Mouse (Mus musculus) kidney, adult 11 months (tissue): ENCODE data around the gene Esyt1.
"Not testable (repeated sequence)": the region's sequence is repeated elsewhere in the genome, so short reads cannot be mapped to it uniquely, and the experiment has no call there.

Experiments used
- DNase-seq: peaks from one replicate; pipeline ENCODE4 v3.0.0; 2022

Gene Esyt1

DNA sequence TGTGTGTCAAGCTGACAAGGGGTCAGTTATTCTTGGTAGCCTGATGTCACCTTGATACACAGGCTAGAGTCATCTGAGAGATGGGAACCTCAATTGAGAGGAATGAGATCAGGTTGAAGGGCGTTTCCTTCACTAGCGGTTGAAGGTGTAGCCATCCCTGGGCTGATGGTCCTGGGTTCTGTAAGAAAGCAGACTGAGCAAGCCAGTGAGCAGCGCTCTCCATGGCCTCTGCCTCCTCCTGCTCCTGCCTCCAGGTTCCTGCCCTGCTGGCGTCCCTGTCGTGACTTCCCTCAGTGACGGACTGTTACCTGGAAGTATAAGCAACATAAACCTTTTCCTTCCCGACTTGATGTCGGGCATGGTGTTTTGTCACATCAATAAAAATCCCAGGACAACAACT, 22.1 kb downstream of the Esyt1 start:
- DNase-seq = no peak

DNA sequence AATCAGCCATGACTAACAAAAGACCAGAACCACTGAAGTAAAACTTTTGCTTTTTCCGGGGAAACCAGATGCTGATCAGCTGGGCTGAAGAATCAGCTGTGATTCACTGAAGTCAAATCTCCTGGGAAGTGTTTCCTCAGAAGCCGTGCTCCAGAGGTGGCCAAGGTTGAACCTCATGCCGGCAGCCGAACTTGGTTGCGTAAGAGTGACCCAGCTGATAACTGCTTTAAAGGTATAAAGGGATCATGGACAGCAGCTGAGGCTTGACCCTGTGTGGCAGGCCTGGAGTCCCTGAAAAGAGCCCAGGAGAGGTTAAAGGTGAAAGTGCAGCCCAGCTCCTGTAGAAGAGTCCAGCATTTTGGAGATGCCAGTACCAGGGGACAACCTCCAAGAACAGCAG, 23.3 kb downstream of the Esyt1 start:
- peak; percentile 40 for DNase-seq

DNA sequence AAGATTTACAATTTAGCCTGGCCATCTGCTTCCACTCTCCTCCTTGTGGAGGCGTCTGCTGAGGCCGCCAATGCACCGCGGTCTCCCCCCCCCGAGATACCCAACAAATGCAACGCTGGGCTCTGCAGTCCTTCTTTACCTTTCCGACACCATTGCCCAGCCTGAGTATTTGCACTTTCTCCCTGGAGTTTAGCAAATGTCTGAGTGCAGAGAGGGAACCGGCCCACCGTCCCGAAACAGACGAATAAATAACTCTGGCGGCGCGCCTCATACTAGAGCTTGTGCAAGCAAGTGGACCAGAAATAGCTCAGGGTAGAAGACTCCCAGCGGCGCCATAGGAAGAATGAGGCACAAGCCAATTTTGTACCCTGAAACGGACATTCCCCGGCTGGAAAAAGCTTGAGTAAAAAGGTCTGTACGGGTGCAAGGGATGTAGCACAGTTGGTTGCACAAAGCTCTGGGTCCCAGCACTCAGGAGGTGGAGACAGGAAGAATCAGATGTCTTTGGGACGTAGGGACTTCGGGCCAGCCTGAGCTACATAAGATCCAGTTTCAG, 26.5 kb downstream of the Esyt1 start:
- DNase-seq = peak; percentile 63

DNA sequence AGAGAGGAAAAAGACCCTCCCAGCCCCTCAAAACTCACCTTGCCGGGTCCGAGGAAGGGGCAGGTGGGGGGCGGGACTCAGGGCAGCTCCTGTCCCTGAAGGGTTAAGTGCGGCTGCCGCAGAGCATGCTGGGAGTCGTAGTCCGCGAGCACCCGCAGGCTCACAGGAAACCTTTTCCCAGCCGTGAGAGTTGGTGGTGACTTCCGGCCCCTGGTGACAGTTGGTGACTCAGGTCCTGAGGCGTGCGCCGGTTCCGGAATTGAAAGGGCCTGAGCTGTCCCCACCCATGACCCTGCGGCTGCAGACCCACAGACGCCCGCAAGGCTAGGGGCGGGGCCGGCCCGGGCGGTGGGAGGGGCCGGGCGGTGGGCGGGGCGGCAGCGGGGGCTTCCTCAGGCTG, 27.1 kb downstream of the Esyt1 start, which contains the start of gene Myl6b:
Myl6b (minus strand) TSS at position 96 of the 400 bp plus-strand sequence.
- DNase-seq = peak; percentile 98

DNA sequence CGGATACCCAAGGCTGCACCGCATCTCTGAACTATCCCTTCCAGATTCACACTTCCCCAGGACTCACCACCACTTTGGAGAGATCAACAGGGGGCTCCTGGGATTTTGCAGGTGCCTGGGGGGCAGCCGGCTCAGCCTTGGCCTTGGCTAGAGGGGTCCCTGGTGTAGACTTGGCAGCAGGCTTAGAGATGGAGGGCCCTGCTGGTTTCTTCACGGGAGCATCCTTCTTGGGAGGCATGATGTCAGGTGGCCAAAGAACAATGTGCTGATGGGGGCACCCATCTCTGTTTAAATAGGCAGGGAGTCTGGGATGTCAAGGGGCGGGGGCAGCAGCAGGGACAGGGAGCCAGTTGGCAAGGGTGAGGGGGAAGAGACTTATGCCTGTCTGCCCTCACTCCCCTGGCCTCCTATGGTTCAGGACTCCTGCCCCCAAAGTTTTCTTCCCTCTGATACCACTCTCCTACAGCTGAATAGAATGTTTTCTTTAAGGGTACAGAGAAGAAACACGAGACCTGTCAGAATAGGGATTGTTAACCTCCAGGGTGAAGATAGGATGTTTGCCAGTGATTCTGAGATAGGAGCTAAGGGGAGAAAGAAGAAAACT, 28.4 kb downstream of the Esyt1 start:
- DNase-seq = no peak

DNA sequence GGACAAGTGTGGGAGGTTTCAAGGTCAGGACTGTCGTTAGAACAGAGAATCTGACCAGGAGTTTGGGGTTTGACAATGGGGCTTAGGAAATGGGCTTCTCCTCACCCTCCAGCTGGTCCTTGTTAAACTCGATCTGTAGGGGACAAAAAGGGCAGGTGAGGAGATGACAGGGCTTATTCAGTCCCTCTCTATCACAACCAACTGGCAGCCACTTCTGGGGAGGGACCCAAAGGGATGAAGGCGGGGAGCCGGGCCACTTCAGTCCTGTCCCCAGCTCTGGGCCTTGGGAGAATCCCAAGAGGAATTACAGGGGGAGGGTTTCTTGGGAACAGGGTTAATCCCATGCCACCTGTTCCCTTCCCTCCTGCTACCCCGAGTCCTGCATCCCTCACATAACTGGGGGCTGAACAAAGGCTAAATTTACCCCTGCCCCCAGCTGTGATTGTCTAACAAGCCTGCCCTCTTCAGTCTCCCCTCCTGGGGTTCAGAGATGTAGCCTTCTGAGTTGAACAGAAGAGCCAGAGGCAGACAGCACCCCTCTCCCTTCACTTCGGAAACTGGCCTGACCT, 29.1 kb downstream of the Esyt1 start:
- no peak for DNase-seq

DNA sequence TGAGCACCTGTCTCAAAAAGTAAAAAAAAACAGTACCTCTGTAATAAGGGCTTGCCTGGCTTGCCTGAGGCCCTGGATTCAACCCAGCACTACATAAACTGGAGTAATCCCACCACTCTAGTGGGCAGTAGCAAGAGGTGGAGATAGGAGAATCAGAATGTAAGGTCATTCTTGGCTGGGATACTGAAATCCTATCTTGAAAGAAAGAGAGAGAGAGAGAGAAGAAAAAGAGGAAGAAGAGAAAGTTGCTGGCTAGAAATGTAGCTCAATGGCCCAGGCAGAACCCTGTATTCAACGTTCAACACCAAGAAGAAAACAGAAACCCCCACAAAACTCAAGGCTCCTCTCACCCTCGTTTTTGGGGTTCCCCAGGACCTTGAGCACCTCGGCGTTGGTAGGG, 29.8 kb downstream of the Esyt1 start:
- DNase-seq = no peak

DNA sequence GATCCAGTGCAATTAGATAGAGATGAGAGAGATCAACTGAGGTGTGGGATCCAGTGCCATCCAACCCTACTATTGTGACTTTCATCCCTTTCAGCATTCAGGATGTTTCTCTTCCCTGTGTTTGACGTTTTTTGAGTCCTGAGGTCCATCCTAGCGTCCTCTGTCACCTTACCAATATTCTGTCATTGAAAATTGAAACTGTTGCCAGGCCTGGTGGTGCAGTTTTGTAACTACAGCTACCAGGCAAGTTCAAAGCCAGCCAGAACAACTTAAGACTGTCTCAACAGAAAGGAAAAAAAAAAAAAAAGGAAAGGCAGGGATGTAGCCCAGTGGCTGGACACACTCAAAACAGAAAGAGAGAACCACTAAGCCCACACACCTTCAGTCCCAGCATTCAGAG, 30.4 kb downstream of the Esyt1 start:
- no peak for DNase-seq

DNA sequence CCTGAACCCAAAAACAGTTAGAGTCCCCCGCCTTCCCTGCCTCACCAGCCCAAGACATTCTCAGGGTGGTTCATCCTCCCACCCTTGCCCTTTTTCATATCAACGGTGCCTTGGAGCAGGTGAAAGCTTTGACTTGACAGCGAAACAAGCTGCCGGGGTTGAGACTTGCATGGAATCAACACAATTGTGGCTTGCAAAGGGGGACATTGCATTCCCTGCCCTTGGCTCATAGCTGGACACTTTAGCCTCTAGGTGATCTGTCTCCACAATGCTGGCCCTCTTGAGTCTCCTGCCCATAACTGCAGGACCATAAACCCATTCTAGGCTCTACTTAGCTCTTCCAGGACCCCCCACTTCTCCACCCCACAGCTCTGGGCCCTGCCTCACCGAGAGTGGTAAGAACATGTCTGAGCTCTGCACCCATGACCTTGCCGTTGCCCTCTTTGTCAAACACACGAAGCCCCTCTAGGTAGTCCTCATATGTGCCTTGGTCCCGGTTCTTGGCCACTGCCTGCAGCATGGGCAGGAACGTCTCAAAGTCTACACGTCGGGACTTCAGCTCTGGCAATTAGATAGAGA, 30.9 kb downstream of the Esyt1 start:
- DNase-seq = peak; percentile 34

DNA sequence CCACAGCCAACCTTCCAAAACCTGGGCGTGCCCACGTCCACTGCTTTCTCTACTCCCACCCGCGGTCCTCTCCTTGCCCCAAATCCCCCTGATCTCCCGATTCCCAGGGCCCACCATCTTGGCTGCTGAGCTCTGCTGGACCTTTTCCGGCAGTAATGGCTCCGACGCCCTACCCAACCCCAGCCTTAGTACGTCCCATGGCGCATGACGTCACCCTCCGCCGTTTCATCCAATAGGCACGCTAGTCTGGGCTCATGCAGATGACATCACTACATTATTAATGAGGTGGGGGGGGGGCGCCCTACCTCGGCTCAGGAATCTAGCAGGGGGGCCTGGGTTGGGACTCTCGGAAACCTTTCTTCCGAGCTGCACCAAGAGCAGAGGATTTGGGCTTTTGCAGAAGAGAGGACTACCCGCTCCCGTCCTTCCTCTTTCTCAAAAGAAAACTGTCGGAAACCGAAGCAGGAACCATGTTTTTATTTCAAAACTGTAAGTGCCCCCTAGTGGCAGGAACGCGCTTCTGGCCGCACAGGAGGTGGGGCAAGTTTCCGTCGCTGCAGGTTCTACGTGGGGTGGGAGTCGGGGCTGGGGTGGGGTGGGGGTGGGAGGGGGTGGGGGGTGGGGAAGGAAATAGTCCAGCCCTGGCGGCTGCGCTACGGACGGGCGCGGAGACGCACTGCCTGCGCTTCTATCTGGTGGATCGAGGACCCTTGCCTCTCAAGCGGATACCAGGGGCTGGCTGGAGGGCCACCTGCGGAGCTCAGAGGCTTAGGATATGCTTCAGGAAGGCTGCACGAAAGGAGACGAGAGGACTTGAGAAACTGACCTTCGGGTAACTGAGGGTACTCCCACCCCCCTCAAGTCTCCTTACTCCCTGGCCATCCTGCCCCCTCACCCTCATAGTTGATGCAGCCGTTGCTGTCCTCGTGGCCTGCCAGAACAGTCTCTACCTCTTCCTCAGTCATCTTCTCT, 31.7 kb downstream of the Esyt1 start, which contains the start of gene Myl6:
Myl6 (minus strand) TSS at position 451 of the 972 bp plus-strand sequence.
- DNase-seq = peak; percentile 98

DNA sequence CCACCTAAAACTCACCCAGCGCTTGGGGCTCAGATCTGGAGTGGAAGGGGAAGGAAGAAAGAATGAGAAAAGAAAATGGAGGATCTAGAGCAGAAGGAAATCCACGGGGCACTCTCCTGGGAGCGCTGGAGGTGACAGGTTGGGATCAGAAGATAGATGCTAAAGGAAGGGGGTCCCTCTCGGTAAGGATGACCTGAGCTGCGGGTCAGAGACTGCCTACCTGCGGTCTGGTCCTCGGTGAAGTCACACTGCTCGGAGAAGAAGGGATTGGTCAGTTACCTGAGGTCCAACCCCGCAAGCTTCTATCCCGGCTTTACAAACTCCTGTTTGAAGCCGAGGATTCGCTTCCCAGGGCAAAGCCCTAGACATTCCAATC, 32.4 kb downstream of the Esyt1 start:
- no peak for DNase-seq

DNA sequence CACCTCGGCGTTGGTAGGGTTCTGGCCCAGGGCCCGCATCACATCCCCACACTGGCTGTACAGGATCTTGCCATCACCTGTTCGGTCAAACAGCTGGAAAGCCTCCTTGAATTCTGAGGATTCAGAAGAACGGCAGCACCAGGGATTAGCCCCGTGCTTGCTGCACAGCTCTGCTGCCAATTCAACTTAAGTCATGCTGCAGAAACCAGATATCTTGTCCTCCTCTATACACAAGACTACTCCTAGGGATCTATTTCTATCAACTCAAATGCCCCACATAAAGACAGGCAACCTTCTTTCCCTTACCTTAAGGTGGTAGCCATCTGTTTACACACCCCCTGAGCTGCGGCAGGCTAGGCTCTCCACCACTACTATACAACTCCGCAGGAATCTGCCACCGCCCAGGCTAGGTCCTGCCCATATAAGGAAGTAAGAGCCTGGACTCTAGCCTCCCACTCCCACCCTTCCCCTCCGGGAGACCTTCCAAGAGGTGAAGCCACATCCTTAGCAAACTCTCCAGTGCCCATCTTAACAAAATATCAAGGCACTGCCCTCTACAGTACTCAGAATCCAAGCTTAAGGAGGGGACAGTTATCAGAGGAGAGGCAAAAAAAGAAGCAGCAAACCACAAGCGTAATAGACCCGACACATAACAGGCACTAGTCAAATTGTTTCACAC, 32.9 kb downstream of the Esyt1 start:
- peak; percentile 73 for DNase-seq

DNA sequence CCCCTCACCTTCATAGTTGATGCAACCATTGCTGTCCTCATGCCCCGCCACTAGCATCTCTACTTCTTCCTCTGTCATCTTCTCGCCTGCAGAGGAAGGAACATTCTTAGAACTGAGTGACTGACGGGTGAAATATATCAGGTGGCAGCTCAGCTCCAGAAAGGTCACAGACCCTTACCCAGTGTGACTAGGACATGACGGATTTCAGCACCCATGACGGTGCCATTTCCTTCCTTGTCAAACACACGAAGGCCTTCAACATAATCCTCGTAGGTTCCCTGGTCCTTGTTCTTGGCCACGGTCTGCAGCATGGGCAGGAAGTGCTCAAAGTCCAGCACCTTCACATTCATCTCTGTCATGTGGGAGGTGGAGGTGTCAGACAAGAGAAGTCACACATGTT, 33.6 kb downstream of the Esyt1 start:
- not testable (repeated sequence) for DNase-seq

DNA sequence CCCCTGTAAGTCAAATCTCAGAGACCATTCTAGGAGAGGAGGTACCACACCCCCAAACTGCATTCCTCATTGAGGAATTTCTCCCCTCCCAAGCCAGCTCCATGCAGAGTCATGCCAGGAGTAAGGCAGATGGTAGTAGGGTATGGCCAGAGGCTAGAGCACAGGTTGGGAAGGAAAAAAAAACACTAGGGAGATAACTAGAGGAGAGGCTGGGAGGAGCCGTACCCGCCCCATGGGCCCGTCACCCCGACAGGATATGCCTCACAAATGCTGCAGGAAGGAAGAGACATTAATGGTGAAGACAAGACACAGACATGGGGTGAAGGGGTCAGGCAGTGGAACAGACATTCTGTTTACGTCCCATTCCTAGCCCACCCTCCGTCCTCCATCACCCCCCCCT, 34.2 kb downstream of the Esyt1 start:
- peak; percentile 55 for DNase-seq

DNA sequence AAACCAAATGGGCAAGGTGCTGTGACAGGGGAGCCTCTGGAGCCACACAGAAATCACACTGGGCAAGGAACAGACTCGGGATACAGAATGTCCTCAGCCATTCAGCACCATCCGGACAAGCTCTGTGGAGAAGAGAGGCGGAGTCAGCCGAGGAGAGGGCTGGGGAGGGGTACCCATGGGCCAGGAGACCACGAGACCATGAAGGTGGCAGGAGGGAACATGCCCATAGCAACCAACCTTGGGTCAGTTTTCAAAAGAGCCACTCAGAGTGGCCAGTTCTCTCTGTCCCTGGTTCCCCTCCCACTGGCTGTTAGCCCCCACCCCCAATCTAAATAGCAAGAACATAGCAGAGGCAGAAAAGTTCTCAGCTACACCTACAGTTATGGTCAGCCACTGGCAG, 34.8 kb downstream of the Esyt1 start:
- no peak for DNase-seq

DNA sequence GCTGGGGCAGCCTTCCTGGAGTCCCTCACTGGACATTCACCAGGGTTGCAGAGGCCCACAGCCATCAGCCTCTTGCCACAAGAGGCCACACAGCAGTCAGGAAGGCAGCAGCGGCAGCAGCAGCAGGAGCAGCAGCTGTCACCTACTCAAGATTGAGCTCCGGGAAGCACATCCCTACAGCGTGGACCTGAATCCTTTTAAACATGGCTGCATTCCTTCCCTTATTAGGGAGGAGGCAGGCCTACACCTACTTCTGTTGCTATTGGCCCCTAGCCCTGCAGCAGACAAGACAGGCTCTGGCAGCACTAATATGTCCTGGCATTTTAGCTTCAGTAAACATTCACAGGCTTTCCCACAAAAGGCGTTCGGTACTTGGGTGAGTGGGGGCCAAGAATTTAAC, 35.4 kb downstream of the Esyt1 start:
- peak; percentile 29 for DNase-seq

DNA sequence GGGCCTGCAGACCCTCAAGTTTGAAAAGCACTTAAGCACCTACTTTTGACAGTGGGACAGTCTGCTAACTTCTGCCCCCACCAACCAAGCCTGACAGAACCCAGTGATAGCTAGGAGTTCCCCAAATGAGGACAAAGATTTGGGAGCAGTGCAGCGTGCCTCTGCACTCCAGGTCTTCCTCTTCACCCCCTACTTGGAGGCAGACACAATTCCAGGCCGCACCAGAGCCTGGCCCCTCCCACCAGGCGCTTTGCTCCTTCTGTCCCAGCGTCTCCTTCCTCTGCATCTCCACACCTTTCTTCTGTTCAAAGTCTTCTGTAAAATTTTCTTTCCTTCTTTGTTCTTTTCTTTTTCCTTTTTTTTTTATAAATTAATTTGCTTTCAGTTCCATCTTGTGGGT, 35.9 kb downstream of the Esyt1 start:
- no peak for DNase-seq

DNA sequence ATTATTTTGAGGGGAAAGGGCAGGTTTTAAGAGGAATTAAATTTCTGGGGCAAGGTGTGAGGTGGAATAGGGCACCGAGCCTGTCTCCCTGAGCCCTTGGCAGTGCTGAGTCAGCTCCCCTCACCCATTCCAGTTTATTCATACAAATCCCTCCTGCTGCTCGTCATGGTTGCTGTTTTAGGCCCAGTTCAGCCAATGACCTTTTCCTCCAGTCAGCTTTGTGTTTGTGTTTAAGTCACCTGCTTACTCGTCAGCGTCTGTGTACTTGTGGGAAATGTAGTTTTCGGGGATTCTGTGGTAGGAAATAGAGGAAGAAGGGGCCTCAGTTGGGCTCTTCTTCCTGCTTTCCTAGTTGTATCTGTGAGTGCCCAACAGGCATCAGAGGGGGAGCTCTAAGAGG, 36.3 kb downstream of the Esyt1 start:
- DNase-seq = no peak

DNA sequence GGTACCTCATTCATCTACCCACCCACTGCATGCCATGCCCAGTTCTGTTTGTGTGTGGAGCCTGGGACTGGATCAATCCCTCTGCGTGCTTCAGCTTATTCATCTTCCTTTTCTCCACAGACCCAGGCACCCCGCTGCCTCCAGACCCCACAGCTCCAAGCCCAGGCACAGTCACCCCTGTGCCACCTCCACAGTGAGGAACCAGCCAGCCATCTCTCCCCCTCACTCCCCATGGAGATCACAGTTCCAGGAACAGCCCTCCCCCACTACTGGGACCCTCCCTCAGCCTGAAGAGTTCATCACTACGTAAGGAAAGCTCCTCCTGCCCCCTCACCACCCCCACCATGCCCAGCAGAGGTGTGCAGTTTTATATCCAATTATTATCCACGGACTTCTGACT, 36.9 kb downstream of the Esyt1 start:
- DNase-seq = no peak

DNA sequence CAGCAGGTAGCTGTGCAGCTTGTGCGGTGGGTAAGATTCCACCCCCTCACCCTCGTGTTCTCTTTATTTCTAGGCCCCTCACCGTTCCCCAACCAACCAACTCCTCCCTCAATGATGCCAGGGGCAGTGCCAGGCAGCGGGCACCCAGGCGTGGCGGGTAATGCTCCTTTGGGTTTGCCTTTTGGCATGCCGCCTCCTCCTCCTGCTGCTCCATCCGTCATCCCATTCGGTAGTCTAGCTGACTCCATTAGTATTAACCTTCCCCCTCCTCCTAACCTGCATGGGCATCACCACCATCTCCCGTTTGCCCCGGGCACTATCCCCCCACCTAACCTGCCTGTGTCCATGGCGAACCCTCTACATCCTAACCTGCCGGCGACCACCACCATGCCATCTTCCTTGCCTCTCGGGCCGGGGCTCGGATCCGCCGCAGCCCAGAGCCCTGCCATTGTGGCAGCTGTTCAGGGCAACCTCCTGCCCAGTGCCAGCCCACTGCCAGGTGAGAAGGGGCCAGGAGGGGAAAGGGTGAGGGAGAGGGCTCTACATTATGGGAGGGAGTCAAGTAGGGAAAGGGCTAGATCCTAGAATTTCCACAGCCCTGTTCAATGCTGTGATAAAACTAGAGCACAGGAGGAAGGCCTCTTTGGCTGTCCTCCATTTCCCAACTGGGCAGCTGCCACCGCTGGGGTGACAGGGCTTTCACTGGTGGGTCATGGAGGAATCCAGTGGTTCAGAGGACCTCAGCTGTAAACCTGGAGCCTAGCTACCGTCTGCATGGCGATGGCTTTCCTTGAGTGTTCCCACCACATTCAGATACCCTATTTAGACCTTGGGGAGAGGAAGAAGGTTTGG, 37.6 kb downstream of the Esyt1 start:
- no peak for DNase-seq

DNA sequence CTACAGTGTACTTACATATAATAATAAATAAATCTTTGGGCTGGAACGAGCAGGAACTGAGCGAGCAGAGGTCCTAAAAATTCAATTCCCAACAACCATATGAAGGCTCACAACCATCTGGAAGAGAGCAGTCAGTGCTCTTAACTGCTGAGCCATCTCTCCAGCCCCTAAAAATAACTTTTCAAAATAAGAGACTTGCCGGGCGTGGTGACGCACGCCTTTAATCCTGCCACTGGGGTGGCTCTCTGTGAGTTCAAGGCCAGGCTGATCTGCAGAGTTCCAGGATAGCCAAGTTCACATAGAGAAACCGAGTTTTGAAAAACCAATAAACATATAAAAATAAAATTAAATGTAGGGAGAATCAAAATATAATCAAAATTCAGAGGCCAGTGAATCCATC, 39.3 kb downstream of the Esyt1 start:
- no peak for DNase-seq

DNA sequence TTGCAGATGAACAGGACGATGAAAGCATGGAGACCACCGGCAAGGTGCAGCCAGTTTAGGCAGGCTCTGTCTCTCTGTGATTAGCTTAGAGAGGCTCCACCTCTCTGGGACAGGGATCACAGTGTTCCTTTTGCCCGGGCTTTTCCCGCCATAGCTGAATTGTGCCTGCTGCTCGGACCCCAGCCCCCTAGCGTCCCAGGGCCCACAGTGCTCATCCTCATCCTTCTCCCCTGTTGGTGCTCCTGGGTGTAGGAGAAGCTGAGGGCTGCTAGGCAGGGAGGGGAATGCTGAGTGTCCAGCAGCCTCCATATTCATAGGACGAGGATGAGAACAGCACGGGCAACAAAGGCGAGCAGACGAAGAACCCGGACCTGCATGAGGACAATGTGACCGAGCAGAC, 51.3 kb downstream of the Esyt1 start:
- DNase-seq = no peak
